Mouse (Mus musculus) induced T-regulatory cell, adult 2 months (primary cell): Measurements from ENCODE around the gene Zfyve1.
"Not testable (repeated sequence)": the region's sequence is repeated elsewhere in the genome, so short reads cannot be mapped to it uniquely, and the experiment has no call there.

Experiments used
- DNase-seq: peaks from one replicate; pipeline ENCODE4 v3.0.0-alpha.2; 2012; ENCODE audit warnings: low read depth

The Zfyve1 gene

GRCm38 (mm10) chr12:83597025-83597501 lies at the start of gene Zfyve1:
Zfyve1 (minus strand) TSS chr12:83597222.
- DNase-seq = peak; percentile 90

- DNase-seq = no peak
Observed at GRCm38 (mm10) chr12:83643116-83643515, 46.1 kb upstream of the Zfyve1 start.

- no peak for DNase-seq
Observed at GRCm38 (mm10) chr12:83641233-83641632, 44.2 kb upstream of the Zfyve1 start.

GRCm38 (mm10) chr12:83633807-83634206 lies 36.8 kb upstream of the Zfyve1 start:
- DNase-seq = no peak

- DNase-seq = peak; percentile 75
Observed at GRCm38 (mm10) chr12:83632680-83633025, 35.6 kb upstream of the Zfyve1 start.

- DNase-seq = peak; percentile 99
Observed at GRCm38 (mm10) chr12:83631743-83632679, 35.0 kb upstream of the Zfyve1 start.

GRCm38 (mm10) chr12:83630936-83631335 lies 33.9 kb upstream of the Zfyve1 start, which contains the start of gene Rbm25:
Rbm25 (plus strand) TSS chr12:83631236.
- DNase-seq = not testable (repeated sequence)

GRCm38 (mm10) chr12:83624321-83624720 lies 27.3 kb upstream of the Zfyve1 start:
- DNase-seq = no peak

GRCm38 (mm10) chr12:83622031-83622755 lies 25.2 kb upstream of the Zfyve1 start:
- no peak for DNase-seq

- DNase-seq = not testable (repeated sequence)
Observed at GRCm38 (mm10) chr12:83620694-83621093, 23.7 kb upstream of the Zfyve1 start.

- no peak for DNase-seq
Observed at GRCm38 (mm10) chr12:83618981-83619380, 22.0 kb upstream of the Zfyve1 start.

GRCm38 (mm10) chr12:83617261-83617660 lies 20.2 kb upstream of the Zfyve1 start:
- no peak for DNase-seq

- not testable (repeated sequence) for DNase-seq
Observed at GRCm38 (mm10) chr12:83606411-83606810, 9.4 kb upstream of the Zfyve1 start.

- no peak for DNase-seq
Observed at GRCm38 (mm10) chr12:83602285-83602684, 5.3 kb upstream of the Zfyve1 start.

- DNase-seq = no peak
Observed at GRCm38 (mm10) chr12:83597881-83598280, 859 bp upstream of the Zfyve1 start.

GRCm38 (mm10) chr12:83596191-83596954 lies 649 bp downstream of the Zfyve1 start:
- DNase-seq = peak; percentile 27

- no peak for DNase-seq
Observed at GRCm38 (mm10) chr12:83594454-83595040, 2.5 kb downstream of the Zfyve1 start.

GRCm38 (mm10) chr12:83591754-83592501 lies 5.1 kb downstream of the Zfyve1 start:
- DNase-seq = no peak

- DNase-seq = no peak
Observed at GRCm38 (mm10) chr12:83586628-83587027, 10.4 kb downstream of the Zfyve1 start.

GRCm38 (mm10) chr12:83582747-83583146 lies 14.3 kb downstream of the Zfyve1 start:
- no peak for DNase-seq

- no peak for DNase-seq
Observed at GRCm38 (mm10) chr12:83582106-83582505, 14.9 kb downstream of the Zfyve1 start.
